Comparison of ENCODE assay signal across 23 mouse cellular contexts in the genomic region with DNA sequence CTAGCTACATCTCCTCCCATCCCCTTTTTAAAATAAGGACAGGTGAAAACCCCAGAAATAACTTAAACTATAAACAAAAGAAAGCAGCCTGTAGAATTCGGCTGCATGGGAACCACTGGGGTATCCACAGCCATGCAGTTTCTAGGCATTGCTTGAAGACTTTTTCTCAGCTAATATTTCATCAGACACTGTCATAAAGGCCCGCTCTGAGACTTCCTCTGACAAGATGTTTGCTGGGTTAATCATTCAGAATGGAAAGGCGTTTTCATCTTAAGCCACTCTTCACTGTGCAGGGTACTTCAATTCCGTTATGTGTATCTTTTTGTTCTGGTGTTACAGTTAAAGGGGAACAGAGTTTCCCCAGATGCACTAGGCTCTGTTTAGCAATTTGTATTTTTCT.
"Had no signal": no experiment of that assay in that cellular context is flagged by ENCODE, and none has a peak within 500 bp of the region (broad histone marks: within the 10 kb centered on the region; RNA-seq: fewer than 3 reads in every experiment).

No protein-coding gene starts in this region.

- H3K27me3 ChIP-seq: kidney, embryonic 15.5 days; limb, embryonic 13.5 days; liver, embryonic 12.5 days; liver, embryonic 15.5 days; neural tube, embryonic 12.5 days had no signal

- ATAC-seq: liver, embryonic 12.5 days; lung, postnatal 0 days had no signal

- H3K36me3 ChIP-seq: kidney, embryonic 15.5 days; limb, embryonic 10.5 days; limb, embryonic 13.5 days; liver, embryonic 12.5 days; liver, embryonic 15.5 days; neural tube, embryonic 12.5 days had no signal

- H3K4me2 ChIP-seq: kidney, embryonic 15.5 days; limb, embryonic 13.5 days; liver, embryonic 12.5 days; liver, embryonic 15.5 days; midbrain, embryonic 11.5 days; neural tube, embryonic 12.5 days had no signal

- H3K27ac ChIP-seq: kidney, embryonic 15.5 days; limb, embryonic 10.5 days; limb, embryonic 13.5 days; liver, embryonic 12.5 days; liver, embryonic 15.5 days; neural tube, embryonic 12.5 days; stomach, postnatal 0 days had no signal

- DNase-seq: kidney, adult 11 months; kidney, adult 8-10 months; kidney, postnatal 10 days; kidney, postnatal 36 days; liver; lung, adult 18-20 months; lung, postnatal 4 days; midbrain, embryonic 14.5 days; right cerebral cortex, adult 18-20 months; right cerebral cortex, postnatal 14 days; right cerebral cortex, postnatal 4 days; thymus, adult 2 months; thymus, postnatal 14 days; thymus, postnatal 4 days had no signal

- H3K9me3 ChIP-seq: kidney, embryonic 15.5 days; limb, embryonic 10.5 days; limb, embryonic 13.5 days; liver, embryonic 12.5 days; liver, embryonic 15.5 days; neural tube, embryonic 12.5 days had no signal

- H3K4me1 ChIP-seq: kidney, embryonic 15.5 days; limb, embryonic 10.5 days; limb, embryonic 13.5 days; liver, embryonic 12.5 days; liver, embryonic 15.5 days; neural tube, embryonic 12.5 days had no signal

- H3K4me3 ChIP-seq: kidney, embryonic 15.5 days; limb, embryonic 10.5 days; limb, embryonic 13.5 days; liver, embryonic 12.5 days; liver, embryonic 15.5 days; neural tube, embryonic 12.5 days had no signal

- H3K9ac ChIP-seq: kidney, embryonic 15.5 days; limb, embryonic 13.5 days; liver, embryonic 12.5 days; liver, embryonic 15.5 days; neural tube, embryonic 12.5 days had no signal
